Mouse (Mus musculus) kidney, adult 2 months (tissue): ENCODE measurements around the gene Elmo1. TPM values are rescaled to one million over a fixed set of nuclear protein-coding genes. Genes with fewer than 3 reads are reported as not detected.

Experiments
- DNase-seq: peaks from one replicate; pipeline ENCODE4 v3.0.0; 2021
- H3K27ac ChIP-seq: fragments of 200-500 bp; 2 replicates; pipeline ENCODE4 v1.5.1; 2012; ENCODE audit warnings: low read depth, low read length, control low read depth, inconsistent platforms; ENCODE audit not compliant: insufficient read depth
- H3K27me3 ChIP-seq: fragments of 200-500 bp; replicated peaks from 2 replicates; pipeline ENCODE4 v1.6.1; 2012; ENCODE audit warnings: mild to moderate bottlenecking, moderate library complexity, low read length, inconsistent platforms; ENCODE audit not compliant: control insufficient read depth, insufficient read depth
- H3K36me3 ChIP-seq: fragments of 200-500 bp; 2 replicates; pipeline ENCODE4 v1.6.1; 2012; ENCODE audit warnings: mild to moderate bottlenecking, moderate library complexity, low read length, inconsistent platforms; ENCODE audit not compliant: control insufficient read depth, insufficient read depth
- H3K4me1 ChIP-seq: fragments of 200-500 bp; 2 replicates; pipeline ENCODE4 v1.6.1; 2011; ENCODE audit warnings: low read length; ENCODE audit not compliant: control insufficient read depth, insufficient read depth
- H3K4me3 ChIP-seq: fragments of 200-500 bp; 2 replicates; pipeline ENCODE4 v1.5.1; 2011; ENCODE audit warnings: mild to moderate bottlenecking, low read depth, low read length, control low read depth; ENCODE audit not compliant: insufficient read depth
- CTCF ChIP-seq: fragments of 200-500 bp; conservative IDR thresholded peaks from 2 replicates; pipeline ENCODE4 v1.5.1; 2011; ENCODE audit warnings: low read depth, mild to moderate bottlenecking, control low read depth, low read length, moderate library complexity, mixed read lengths; ENCODE audit not compliant: insufficient read depth, insufficient read length
- POLR2A ChIP-seq: fragments of 200-500 bp; IDR thresholded peaks from one replicate; pipeline ENCODE4 v1.6.1; 2011; ENCODE audit warnings: low read depth, low read length, control low read depth
- WGBS: fragments of 180-500 bp; shearing (Covaris S2); methylation state at CpG from one replicate; pipeline ENCODE4 v1.1.7; 2018; 5-methylcytosine and 5-hydroxymethylcytosine counted together
- polyA plus RNA-seq: library from polyadenylated mRNA; depleted of rRNA; stranded (reverse); fragments of >200 nt; gene quantifications from 2 replicates; pipeline ENCODE4 v1.2.3, GENCODE M21; 2012

The Elmo1 gene
- polyA plus RNA-seq, 1 experiment, result 4.5 TPM

DNA sequence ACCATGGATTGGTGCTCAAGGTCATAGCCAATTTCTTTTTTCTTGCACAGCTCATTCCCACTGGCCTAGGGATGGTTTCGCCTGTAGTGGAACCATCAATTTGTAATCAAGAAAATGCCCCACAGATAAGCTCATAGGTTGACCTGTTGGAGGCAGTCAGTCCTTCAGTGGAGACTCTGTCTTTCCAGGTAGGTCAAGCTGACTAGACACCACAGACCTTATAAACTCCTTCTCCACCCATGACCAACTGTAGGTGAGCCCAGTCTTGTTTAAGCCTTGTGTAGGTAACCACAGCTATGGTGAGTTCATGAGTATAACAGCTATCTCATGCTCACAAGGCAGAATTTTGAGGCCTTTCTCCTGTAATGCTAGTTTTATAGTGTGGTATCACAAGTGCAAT is 238.3 kb downstream of the Elmo1 start:
- WGBS, result 97% methylated on average over 1 of the region's 1 CpGs
- TF ChIP-seq CTCF (no peak), POLR2A (no peak)
- Histone ChIP-seq H3K4me3 (no peak overlapping the region), H3K27ac (no peak overlapping the region), H3K36me3 (no peaks in the 10 kb centered on the region), H3K4me1 (no peaks in the 10 kb centered on the region), H3K27me3 (no peaks in the 10 kb centered on the region)
- DNase-seq, result no peak

DNA sequence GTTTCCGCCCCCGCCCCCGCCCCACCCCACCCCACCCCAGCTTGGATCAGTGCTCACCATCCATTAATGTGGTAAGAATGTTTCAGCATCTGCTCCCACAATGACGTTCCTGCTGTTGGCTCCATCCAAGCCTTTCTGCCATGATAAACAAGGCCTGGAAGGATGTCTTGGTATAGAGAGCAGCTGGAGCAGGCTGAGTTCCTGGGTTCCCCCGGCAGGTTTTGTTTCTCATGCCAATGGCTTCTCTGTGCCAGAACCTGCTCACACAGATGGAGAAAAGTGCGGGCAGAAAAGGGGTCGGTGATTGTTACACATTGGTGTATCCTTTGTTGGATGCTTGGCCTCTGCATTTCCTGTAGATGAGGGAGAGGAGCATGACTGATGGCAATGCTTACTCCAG is 240.6 kb downstream of the Elmo1 start:
- H3K4me3 ChIP-seq, result no peak overlapping the region
- no peak overlapping the region for H3K27ac ChIP-seq
- 92% methylated on average over 7 of the region's 7 CpGs for WGBS
- no peak for TF ChIP-seq CTCF
- TF ChIP-seq POLR2A, result no peak
- no peaks in the 10 kb centered on the region for H3K4me1 ChIP-seq
- H3K36me3 ChIP-seq, result no peaks in the 10 kb centered on the region
- no peaks in the 10 kb centered on the region for H3K27me3 ChIP-seq
- DNase-seq, result no peak

DNA sequence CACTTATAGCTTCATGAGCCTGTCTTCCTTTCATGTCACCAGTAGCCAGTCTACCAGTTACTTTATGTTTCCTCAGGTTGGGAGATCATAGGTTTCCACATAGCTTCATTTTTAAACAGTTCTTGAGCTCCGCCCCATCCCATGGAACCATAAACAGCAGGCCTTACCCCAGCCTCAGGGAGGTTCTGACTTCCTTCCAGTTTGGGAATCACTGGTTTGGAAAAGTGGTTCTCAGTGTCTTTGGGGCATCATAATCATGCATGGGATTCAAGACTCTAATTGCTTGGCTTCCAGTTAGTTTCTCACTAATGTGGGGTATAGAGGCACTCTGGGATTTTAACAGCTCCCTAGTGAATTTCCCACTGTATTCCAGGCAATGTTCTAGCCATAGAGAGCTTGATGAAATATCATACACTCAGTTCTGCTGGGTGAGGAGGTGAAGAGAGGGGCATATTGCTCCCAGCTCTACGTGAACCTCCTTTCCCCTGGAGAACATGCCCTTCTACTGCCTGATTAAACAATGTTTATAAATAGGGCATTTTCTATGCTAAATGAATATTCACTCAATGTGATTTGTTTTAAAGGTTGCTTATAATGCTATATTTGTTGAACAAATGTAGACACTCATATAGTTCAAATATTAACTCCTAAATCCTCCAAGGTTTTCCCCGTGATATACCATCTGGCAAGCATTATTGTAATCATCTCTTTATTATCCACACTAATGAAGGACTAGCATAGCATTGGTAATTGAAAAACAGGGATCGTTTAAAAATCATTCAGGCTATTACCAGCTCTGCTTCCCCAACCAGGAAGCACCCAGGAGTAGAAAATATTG is 244.9 kb downstream of the Elmo1 start:
- no peaks in the 10 kb centered on the region for H3K36me3 ChIP-seq
- no peak for DNase-seq

DNA sequence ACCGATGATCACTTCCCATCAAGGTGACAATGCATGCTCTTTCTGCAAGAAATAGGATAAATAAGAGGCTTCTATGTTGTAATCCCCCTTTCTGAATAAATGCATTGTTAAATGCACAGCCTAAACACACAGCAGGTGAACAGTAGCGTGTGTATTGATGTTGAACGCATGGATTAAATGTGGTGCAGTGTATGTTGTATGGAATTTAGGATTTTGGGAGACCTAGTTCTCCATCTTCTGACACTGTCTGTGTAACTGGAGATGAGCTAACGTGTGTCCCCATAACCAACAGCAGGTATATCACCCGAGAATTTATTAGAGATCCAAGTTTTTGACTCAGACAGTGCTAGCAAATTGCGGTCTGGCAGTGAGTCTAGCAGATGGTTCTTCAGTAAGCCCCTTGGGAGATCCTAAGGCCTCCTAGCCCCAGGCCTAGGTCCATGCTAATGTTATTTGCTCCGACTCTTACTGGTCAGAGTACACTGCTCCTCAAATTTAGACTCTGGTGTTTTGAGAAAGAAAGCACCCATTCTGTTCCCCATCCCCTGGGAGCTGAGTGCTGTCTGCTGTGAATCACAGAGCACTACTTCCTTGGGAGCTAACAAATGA is 245.6 kb downstream of the Elmo1 start:
- no peak overlapping the region for H3K27ac ChIP-seq
- no peaks in the 10 kb centered on the region for H3K27me3 ChIP-seq
- no peaks in the 10 kb centered on the region for H3K4me1 ChIP-seq
- no peak overlapping the region for H3K4me3 ChIP-seq
- no peak for DNase-seq
- TF ChIP-seq POLR2A (no peak), CTCF (no peak)
- H3K36me3 ChIP-seq, result no peaks in the 10 kb centered on the region
- 91% methylated on average over 7 of the region's 7 CpGs for WGBS

More for the DNA sequence above, 244.9 kb downstream of the Elmo1 start:
- Histone ChIP-seq H3K27ac (no peak overlapping the region), H3K4me1 (no peaks in the 10 kb centered on the region), H3K4me3 (no peak overlapping the region), H3K27me3 (no peaks in the 10 kb centered on the region)
- TF ChIP-seq POLR2A, result no peak
- no peak for TF ChIP-seq CTCF
- 80% methylated on average over 4 of the region's 4 CpGs for WGBS

DNA sequence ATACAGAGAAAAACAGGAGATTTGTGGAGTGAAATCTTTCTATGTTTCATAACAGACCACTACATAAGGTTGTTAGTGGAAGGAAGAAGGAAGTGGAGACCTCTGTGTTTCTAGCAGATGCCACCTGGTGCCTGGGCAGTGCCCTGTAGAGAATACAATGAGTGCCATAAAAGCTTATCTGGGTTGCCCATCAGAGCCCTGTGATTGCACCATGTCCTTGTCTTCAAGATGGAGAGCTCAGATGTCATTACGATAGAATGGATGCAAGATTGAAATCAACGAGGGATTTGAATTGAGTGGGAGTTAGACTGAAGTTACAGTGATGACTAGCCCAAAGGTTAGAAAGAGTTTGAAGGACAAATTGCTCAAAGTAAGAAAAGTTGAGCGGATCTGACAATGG is 252.5 kb downstream of the Elmo1 start:
- H3K4me3 ChIP-seq, result no peak overlapping the region
- H3K27ac ChIP-seq, result no peak overlapping the region
- H3K36me3 ChIP-seq, result no peaks in the 10 kb centered on the region
- H3K27me3 ChIP-seq, result no peaks in the 10 kb centered on the region
- TF ChIP-seq CTCF (no peak), POLR2A (no peak)
- DNase-seq, result no peak
- WGBS, result 79% methylated on average over 3 of the region's 3 CpGs
- H3K4me1 ChIP-seq, result no peaks in the 10 kb centered on the region

DNA sequence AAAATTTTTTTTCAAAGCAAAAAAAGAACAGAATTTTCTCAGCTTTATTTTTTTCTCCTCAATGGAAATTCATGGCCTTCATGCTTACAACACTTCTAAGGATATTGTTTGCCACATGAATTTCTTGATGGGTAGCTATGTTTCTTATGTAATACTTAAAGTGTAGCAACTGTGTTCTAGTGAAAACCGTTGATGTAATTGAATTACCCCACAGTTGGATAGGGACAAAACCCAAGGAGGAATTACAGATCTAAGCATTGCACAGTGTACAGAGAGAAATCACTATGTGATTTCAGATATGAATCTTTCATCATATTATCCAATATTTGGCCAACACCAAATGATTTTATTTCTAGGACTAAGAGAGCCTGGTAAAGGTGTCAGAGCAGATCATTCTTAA is 259.4 kb downstream of the Elmo1 start:
- no peaks in the 10 kb centered on the region for H3K27me3 ChIP-seq
- TF ChIP-seq CTCF (no peak), POLR2A (no peak)
- H3K36me3 ChIP-seq, result no peaks in the 10 kb centered on the region
- H3K4me1 ChIP-seq, result no peaks in the 10 kb centered on the region
- DNase-seq, result no peak
- no peak overlapping the region for H3K4me3 ChIP-seq
- no peak overlapping the region for H3K27ac ChIP-seq
- WGBS, result 90% methylated on average over 1 of the region's 1 CpGs

DNA sequence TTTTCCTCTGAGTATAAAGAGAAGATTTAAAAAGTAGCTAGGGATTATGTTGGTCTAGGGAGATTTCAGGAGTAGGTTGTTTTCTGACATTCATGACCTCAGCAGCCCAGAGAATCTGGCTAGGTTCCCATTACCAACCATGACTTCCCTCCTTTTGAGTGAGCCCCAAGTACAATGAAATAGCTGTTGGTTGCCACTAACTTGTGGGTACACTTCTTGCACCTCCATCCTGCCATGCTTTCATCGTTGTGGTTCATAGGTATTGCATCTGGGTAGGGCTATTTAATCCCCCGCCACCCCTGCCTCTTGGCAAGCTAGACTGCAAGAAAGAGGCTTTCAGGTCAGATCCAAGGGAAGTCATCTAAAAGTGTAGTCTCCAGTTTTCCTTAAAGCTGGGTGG is 262.2 kb downstream of the Elmo1 start:
- Histone ChIP-seq H3K27ac (no peak overlapping the region), H3K4me1 (no peaks in the 10 kb centered on the region), H3K4me3 (no peak overlapping the region), H3K27me3 (no peaks in the 10 kb centered on the region), H3K36me3 (no peaks in the 10 kb centered on the region)
- DNase-seq, result no peak
- 94% methylated on average over 2 of the region's 2 CpGs for WGBS
- TF ChIP-seq POLR2A, result no peak
- no peak for TF ChIP-seq CTCF
